Mouse (Mus musculus): ENCODE measurements at regions not wholly inside any gene's neighbourhood (a gene's known extent, or its start where the extent isn't known, plus 50 kb on each side); places are given as distances from the start of the nearest gene placed in this dataset.

DNA sequence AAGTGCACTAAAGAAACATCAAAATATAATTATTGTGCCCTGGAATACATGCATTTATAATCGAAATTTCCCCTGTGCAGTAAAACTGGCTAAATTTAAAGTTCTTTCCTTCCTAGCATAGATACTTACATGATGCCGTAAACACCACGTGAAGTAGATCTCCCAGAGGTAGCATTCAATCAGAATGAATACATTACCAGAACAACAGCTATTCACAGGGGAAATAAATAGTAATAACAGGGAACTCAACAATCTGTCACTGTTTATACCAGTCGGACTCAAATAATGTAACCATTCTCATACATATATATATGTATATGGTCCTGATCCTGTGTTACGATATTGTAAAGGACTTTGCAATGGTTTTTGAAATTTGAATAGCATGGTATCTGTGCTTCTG lies 1761.5 kb upstream of the Pcdh20 start:
- no peaks in the 10 kb centered on the region for H3K4me1 ChIP-seq (ENCODE audit: control insufficient read depth, insufficient read depth, low read length)
- no peak for TF ChIP-seq CTCF (IDR thresholded peaks at IDR 0.05; ENCODE audit: extremely low read depth, insufficient read depth, low read length)
- no peak for TF ChIP-seq POLR2A (IDR thresholded peaks at IDR 0.05; ENCODE audit: extremely low read depth, insufficient read depth, low read length)

DNA sequence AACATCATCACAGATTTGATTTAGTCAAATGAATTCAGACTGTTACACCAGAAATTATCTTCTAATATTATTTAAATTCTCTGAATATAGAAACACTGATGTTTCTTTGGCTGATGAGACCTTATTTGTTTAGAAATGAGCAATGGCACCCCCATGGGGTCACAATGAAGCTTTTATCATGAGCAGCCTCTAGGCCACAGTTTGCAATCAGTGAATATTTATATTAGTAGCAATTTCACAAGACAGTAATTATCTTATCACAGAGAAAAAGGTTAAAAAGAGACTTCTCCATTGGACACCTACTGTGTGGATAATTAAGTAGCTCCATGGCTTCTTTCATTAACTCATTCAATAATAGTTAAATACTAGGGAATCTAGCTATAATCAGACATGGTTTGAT lies 1729.1 kb upstream of the Pcdh20 start:
- no peak overlapping the region for H3K27ac ChIP-seq (ENCODE audit: insufficient read depth, low read length)
- no peak overlapping the region for H3K4me3 ChIP-seq (ENCODE audit: insufficient read depth, low read length)
- no peaks in the 10 kb centered on the region for H3K4me1 ChIP-seq (ENCODE audit: control insufficient read depth, insufficient read depth, low read length)
- no peak for TF ChIP-seq CTCF (IDR thresholded peaks at IDR 0.05; ENCODE audit: extremely low read depth, insufficient read depth, low read length)
- TF ChIP-seq POLR2A (IDR thresholded peaks at IDR 0.05; ENCODE audit: extremely low read depth, insufficient read depth, low read length), result no peak

More for the DNA sequence above, 1761.5 kb upstream of the Pcdh20 start:
- Histone ChIP-seq H3K4me3 (ENCODE audit: insufficient read depth, low read length) (no peak overlapping the region), H3K27ac (ENCODE audit: insufficient read depth, low read length) (no peak overlapping the region)

DNA sequence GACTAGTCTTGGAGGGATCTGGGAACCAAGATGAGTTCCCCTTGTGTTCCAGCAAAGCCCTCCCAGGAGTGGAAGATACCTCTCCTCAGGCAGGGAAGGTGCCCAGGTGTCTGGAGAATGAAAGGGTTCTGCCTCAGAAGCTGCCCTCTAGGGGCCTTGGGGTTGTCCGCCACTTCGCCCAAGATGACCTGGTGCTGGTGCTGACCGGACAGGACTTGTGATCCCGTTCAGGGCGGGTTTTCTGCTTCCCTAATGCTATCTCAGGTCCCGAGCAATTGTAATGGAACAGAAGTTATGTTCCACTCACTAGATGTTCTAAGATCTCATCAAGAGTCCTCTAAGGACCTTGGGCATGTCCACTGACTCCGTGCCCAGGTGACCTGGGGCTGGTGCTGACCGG lies 1726.6 kb upstream of the Pcdh20 start:
- H3K27ac ChIP-seq (ENCODE audit: insufficient read depth, low read length), result no peak overlapping the region
- H3K4me1 ChIP-seq (ENCODE audit: control insufficient read depth, insufficient read depth, low read length), result no peaks in the 10 kb centered on the region
- TF ChIP-seq CTCF (IDR thresholded peaks at IDR 0.05; ENCODE audit: extremely low read depth, insufficient read depth, low read length) (no peak), POLR2A (IDR thresholded peaks at IDR 0.05; ENCODE audit: extremely low read depth, insufficient read depth, low read length) (no peak)
- H3K4me3 ChIP-seq (ENCODE audit: insufficient read depth, low read length), result no peak overlapping the region

DNA sequence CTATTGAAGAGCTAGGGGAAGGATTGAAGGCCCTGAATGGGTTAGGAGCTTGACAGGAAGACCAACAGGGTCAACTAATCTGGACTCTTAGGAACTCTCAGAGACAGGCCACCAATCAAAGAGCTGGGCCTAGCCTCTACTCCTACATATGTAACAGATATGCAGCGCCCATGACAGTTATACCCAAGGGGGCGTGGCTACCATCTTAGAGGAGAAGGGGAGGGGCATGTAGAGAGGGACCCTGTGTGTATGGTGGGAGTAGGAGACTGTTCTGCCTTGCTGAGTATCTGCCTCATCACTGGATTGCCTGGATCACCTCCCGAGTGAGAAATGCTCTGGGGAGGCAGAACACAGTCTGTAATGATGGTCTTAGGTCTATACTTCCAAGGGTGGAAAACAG lies 1701.5 kb upstream of the Pcdh20 start:
- Histone ChIP-seq H3K4me3 (ENCODE audit: insufficient read depth, low read length) (no peak overlapping the region), H3K27ac (ENCODE audit: insufficient read depth, low read length) (no peak overlapping the region), H3K4me1 (ENCODE audit: control insufficient read depth, insufficient read depth, low read length) (no peaks in the 10 kb centered on the region)
- TF ChIP-seq CTCF (IDR thresholded peaks at IDR 0.05; ENCODE audit: extremely low read depth, insufficient read depth, low read length) (no peak), POLR2A (IDR thresholded peaks at IDR 0.05; ENCODE audit: extremely low read depth, insufficient read depth, low read length) (no peak)

Measured in cortical plate, adult 2 months (tissue).